Mouse (Mus musculus) embryonic facial prominence, embryonic 11.5 days (tissue): ENCODE results near the gene Mum1. TPM values are rescaled to one million over a fixed set of nuclear protein-coding genes. Genes with fewer than 3 reads are reported as not detected.

ENCODE experiments used
- ATAC-seq: fragments of 200-750 bp; cut with Nextera tagmentation; replicated peaks from 2 replicates; pipeline ENCODE4 v1.8.0; 2017; ENCODE audit warnings: low read depth; ENCODE audit not compliant: insufficient number of reproducible peaks, low FRiP score, low TSS enrichment
- DNase-seq: peaks from one replicate; pipeline ENCODE4 v3.0.0-alpha.2; 2015; ENCODE audit warnings: low spot score
- H3K27ac ChIP-seq: fragments of 300-500 bp; sonication (generic); replicated peaks from 2 replicates; pipeline ENCODE4 v1.5.1; 2014; ENCODE audit warnings: mild to moderate bottlenecking, low read depth, low read length, control low read depth
- H3K27me3 ChIP-seq: fragments of 300-500 bp; sonication (generic); 2 replicates; pipeline ENCODE4 v1.6.1; 2014; ENCODE audit warnings: mild to moderate bottlenecking, low read length, moderate library complexity, mixed read lengths; ENCODE audit not compliant: control insufficient read depth, insufficient read depth
- H3K36me3 ChIP-seq: fragments of 300-500 bp; sonication (generic); replicated peaks from 2 replicates; pipeline ENCODE4 v1.6.1; 2014; ENCODE audit warnings: low read depth, mild to moderate bottlenecking, low read length, moderate library complexity, mixed read lengths; ENCODE audit not compliant: control insufficient read depth, insufficient read depth
- H3K4me1 ChIP-seq: fragments of 300-500 bp; sonication (generic); 2 replicates; pipeline ENCODE4 v1.6.1; 2014; ENCODE audit warnings: low read length, mixed read lengths; ENCODE audit not compliant: control insufficient read depth, insufficient read depth
- H3K4me2 ChIP-seq: fragments of 300-500 bp; sonication (generic); 2 replicates; pipeline ENCODE4 v1.6.1; 2014; ENCODE audit warnings: low read depth, mild to moderate bottlenecking, control low read depth, low read length, moderate library complexity
- H3K4me3 ChIP-seq: fragments of 300-500 bp; sonication (generic); 2 replicates; pipeline ENCODE4 v1.5.1; 2014; ENCODE audit warnings: low read depth, low read length, control low read depth
- H3K9ac ChIP-seq: fragments of 300-500 bp; sonication (generic); replicated peaks from 2 replicates; pipeline ENCODE4 v1.6.1; 2014; ENCODE audit warnings: mild to moderate bottlenecking, control low read depth, low read length
- H3K9me3 ChIP-seq: fragments of 300-500 bp; sonication (generic); replicated peaks from 2 replicates; pipeline ENCODE4 v1.6.1; 2016; ENCODE audit warnings: mild to moderate bottlenecking, low read length, inconsistent platforms, mixed read lengths; ENCODE audit not compliant: control insufficient read depth
- WGBS: fragments of 180-500 bp; shearing (Covaris S2); extraction: QIAGEN DNeasy Blood & Tissue Kit; methylation state at CpG from one replicate; pipeline ENCODE4 v1.1.7; 2014; 5-methylcytosine and 5-hydroxymethylcytosine counted together
- polyA plus RNA-seq: library from polyadenylated mRNA; unstranded; fragments of >200 nt; fragmentation: Nextera tagmentation; extraction: Ambion mirVana; gene quantifications from 2 replicates; pipeline ENCODE4 v1.2.1, GENCODE M21; 2014

The Mum1 gene
- polyA plus RNA-seq, 1 experiment from 2014 or later, result 94.3 TPM

- Histone ChIP-seq H3K9ac (no peak overlapping the region), H3K27me3 (peaks cover 2% of the 10 kb centered on the region; the same call in 1 of the 2 replicates), H3K36me3 (no peaks in the 10 kb centered on the region), H3K4me2 (no peak overlapping the region), H3K4me3 (no peak overlapping the region), H3K9me3 (no peaks in the 10 kb centered on the region), H3K27ac (no peak overlapping the region), H3K4me1 (no peaks in the 10 kb centered on the region; the same call in 1 of the 2 replicates)
- ATAC-seq (no peak), DNase-seq (no peak)
- 49% methylated on average over 33 of the region's 33 CpGs for WGBS
Observed at GRCm38 (mm10) chr10:80196778-80197581, 29.3 kb upstream of the Mum1 start.

- Histone ChIP-seq H3K9me3 (no peaks in the 10 kb centered on the region), H3K27me3 (no peaks in the 10 kb centered on the region), H3K4me1 (no peaks in the 10 kb centered on the region; the same call in 1 of the 2 replicates), H3K36me3 (no peaks in the 10 kb centered on the region), H3K9ac (peak overlapping the region; percentile 28; the same call in 1 of the 2 replicates), H3K4me2 (no peak overlapping the region), H3K4me3 (no peak overlapping the region), H3K27ac (no peak overlapping the region)
- ATAC-seq (peak; percentile 63; the same call in 1 of the 2 replicates), DNase-seq (peak; percentile 91)
- 52% methylated on average over 3 of the region's 3 CpGs for WGBS
Observed at GRCm38 (mm10) chr10:80199440-80200008, 26.7 kb upstream of the Mum1 start.

GRCm38 (mm10) chr10:80200485-80200884 lies 25.7 kb upstream of the Mum1 start:
- no peaks in the 10 kb centered on the region for H3K27me3 ChIP-seq
- H3K4me3 ChIP-seq, result no peak overlapping the region
- WGBS, result 60% methylated on average over 6 of the region's 6 CpGs
- no peak for DNase-seq
- no peak overlapping the region for H3K4me2 ChIP-seq
- H3K4me1 ChIP-seq, result no peaks in the 10 kb centered on the region; the same call in 1 of the 2 replicates
- no peaks in the 10 kb centered on the region for H3K36me3 ChIP-seq
- H3K9ac ChIP-seq, result no peak overlapping the region
- H3K9me3 ChIP-seq, result no peaks in the 10 kb centered on the region
- no peak overlapping the region for H3K27ac ChIP-seq
- no peak for ATAC-seq

- H3K36me3 ChIP-seq, result no peaks in the 10 kb centered on the region
- no peak for DNase-seq
- H3K4me1 ChIP-seq, result no peaks in the 10 kb centered on the region; the same call in 1 of the 2 replicates
- ATAC-seq, result no peak
- 27% methylated on average over 7 of the region's 7 CpGs for WGBS
- no peak overlapping the region for H3K4me2 ChIP-seq
- no peak overlapping the region for H3K4me3 ChIP-seq
- H3K27me3 ChIP-seq, result no peaks in the 10 kb centered on the region; the same call in 1 of the 2 replicates
- no peaks in the 10 kb centered on the region for H3K9me3 ChIP-seq
- H3K9ac ChIP-seq, result peak overlapping the region; percentile 32; the same call in 1 of the 2 replicates
- no peak overlapping the region for H3K27ac ChIP-seq
Observed at GRCm38 (mm10) chr10:80204055-80204454, 22.2 kb upstream of the Mum1 start.

- no peaks in the 10 kb centered on the region for H3K9me3 ChIP-seq
- H3K27ac ChIP-seq, result no peak overlapping the region
- no peak overlapping the region for H3K4me2 ChIP-seq
- ATAC-seq (no peak), DNase-seq (no peak)
- H3K9ac ChIP-seq, result no peak overlapping the region
- no peaks in the 10 kb centered on the region for H3K4me1 ChIP-seq
- no peaks in the 10 kb centered on the region for H3K36me3 ChIP-seq
- no peak overlapping the region for H3K4me3 ChIP-seq
- no peaks in the 10 kb centered on the region; the same call in 1 of the 2 replicates for H3K27me3 ChIP-seq
- WGBS, result 56% methylated on average over 1 of the region's 1 CpGs
Observed at GRCm38 (mm10) chr10:80207201-80207600, 19.0 kb upstream of the Mum1 start.

GRCm38 (mm10) chr10:80207676-80208075 lies 18.6 kb upstream of the Mum1 start:
- H3K9me3 ChIP-seq, result no peaks in the 10 kb centered on the region
- H3K9ac ChIP-seq, result no peak overlapping the region
- ATAC-seq (no peak), DNase-seq (no peak)
- no peak overlapping the region for H3K4me2 ChIP-seq
- H3K4me1 ChIP-seq, result no peaks in the 10 kb centered on the region
- no peak overlapping the region for H3K4me3 ChIP-seq
- H3K27me3 ChIP-seq, result no peaks in the 10 kb centered on the region; the same call in 1 of the 2 replicates
- no peaks in the 10 kb centered on the region for H3K36me3 ChIP-seq
- H3K27ac ChIP-seq, result no peak overlapping the region
- 45% methylated on average over 10 of the region's 10 CpGs for WGBS

- Histone ChIP-seq H3K27ac (no peak overlapping the region), H3K4me2 (no peak overlapping the region), H3K4me3 (no peak overlapping the region), H3K9ac (no peak overlapping the region), H3K27me3 (no peaks in the 10 kb centered on the region; the same call in 1 of the 2 replicates), H3K4me1 (no peaks in the 10 kb centered on the region), H3K9me3 (no peaks in the 10 kb centered on the region), H3K36me3 (no peaks in the 10 kb centered on the region)
- 78% methylated on average over 4 of the region's 4 CpGs for WGBS
- no peak for DNase-seq
- ATAC-seq, result no peak
Observed at GRCm38 (mm10) chr10:80208248-80208647, 18.0 kb upstream of the Mum1 start.

- no peak overlapping the region; the same call in 1 of the 2 replicates for H3K4me2 ChIP-seq
- WGBS, result 12% methylated on average over 24 of the region's 24 CpGs
- H3K27me3 ChIP-seq, result no peaks in the 10 kb centered on the region; the same call in 1 of the 2 replicates
- H3K4me3 ChIP-seq, result no peak overlapping the region
- no peaks in the 10 kb centered on the region for H3K9me3 ChIP-seq
- H3K9ac ChIP-seq, result peak overlapping the region; percentile 41
- peak; percentile 44; the same call in 1 of the 2 replicates for ATAC-seq
- peak; percentile 38 for DNase-seq
- no peaks in the 10 kb centered on the region for H3K4me1 ChIP-seq
- no peaks in the 10 kb centered on the region for H3K36me3 ChIP-seq
- H3K27ac ChIP-seq, result no peak overlapping the region
Observed at GRCm38 (mm10) chr10:80208841-80209371, 17.3 kb upstream of the Mum1 start.
